8 mouse cellular contexts compared by ENCODE assay signal in the genomic region with DNA sequence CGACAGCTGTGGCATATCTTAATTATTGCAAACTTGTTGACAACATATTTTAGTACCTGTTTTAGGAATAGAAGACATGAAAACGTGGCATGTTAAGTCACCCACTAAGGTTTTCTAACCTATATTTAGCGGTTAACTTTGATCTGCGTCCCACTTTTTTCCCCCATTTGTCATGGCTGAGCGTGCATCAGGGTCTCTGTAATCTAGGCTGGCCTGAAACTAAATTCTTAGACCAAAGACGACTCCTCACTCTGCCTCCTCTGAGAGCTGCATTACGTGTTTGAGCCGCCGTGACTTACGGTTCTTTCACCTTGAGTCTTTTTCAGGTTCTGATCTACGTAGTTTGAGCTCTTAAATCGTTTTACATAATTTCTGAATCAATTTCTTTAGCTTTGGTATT. TPM values are rescaled to one million over a fixed set of nuclear protein-coding genes. Genes with fewer than 3 reads are reported as not detected.
DNase-seq lines count a peak whose midpoint lies in the region; ATAC-seq and TF ChIP-seq lines count a peak whose summit lies in the region.

No protein-coding gene starts in this region.

- intact Hi-C loops in heart, postnatal 25 days (cut with DNase I) = loop anchor here (2.0 to 10.0 kb wide), 2 partner anchors 55 to 387 kb away; no protein-coding TSS in a partner anchor
- intact Hi-C loops in gastrocnemius, postnatal 36 days (cut with DNase I) = loop anchor here (2.0 to 10.0 kb wide), 2 partner anchors 57 to 387 kb away; a partner anchor contains a TSS

- H3K27me3 ChIP-seq in heart, embryonic 16.5 days (ENCODE audit: control insufficient read depth, insufficient read depth, low read length) = no peaks in the 10 kb centered on the region
- H3K27me3 ChIP-seq in G1E (ENCODE audit: insufficient read depth, low read length) = no peaks in the 10 kb centered on the region
- no peaks in the 10 kb centered on the region for H3K27me3 ChIP-seq in limb, embryonic 15.5 days
- H3K27me3 ChIP-seq in splenic B cell, adult 2 months (ENCODE audit: control insufficient read depth, insufficient read depth, low read length, poor library complexity, severe bottlenecking) = no peaks in the 10 kb centered on the region

- 3% methylated on average over 12 of the region's 12 CpGs for WGBS in heart, embryonic 16.5 days
- WGBS in limb, embryonic 15.5 days = 4% methylated on average over 12 of the region's 12 CpGs

- H3K4me1 ChIP-seq in heart, embryonic 16.5 days (ENCODE audit: control insufficient read depth, insufficient read depth, low read length) = peaks cover 23% of the 10 kb centered on the region
- peaks cover 30% of the 10 kb centered on the region for H3K4me1 ChIP-seq in G1E (ENCODE audit: insufficient read depth, low read depth, low read length)
- H3K4me1 ChIP-seq in limb, embryonic 15.5 days = peaks cover 24% of the 10 kb centered on the region

- H3K27ac ChIP-seq in heart, embryonic 16.5 days (ENCODE audit: low read length) = peak overlapping the region; percentile 49
- H3K27ac ChIP-seq in limb, embryonic 15.5 days = no peak overlapping the region; the same call in none of the 2 replicates

- H3K9ac ChIP-seq in heart, embryonic 16.5 days (ENCODE audit: low read length) = peak overlapping the region; percentile 77
- peak overlapping the region; percentile 56 for H3K9ac ChIP-seq in limb, embryonic 15.5 days

- peaks cover 36% of the 10 kb centered on the region for H3K36me3 ChIP-seq in heart, embryonic 16.5 days (ENCODE audit: control insufficient read depth, insufficient read depth)
- H3K36me3 ChIP-seq in G1E (replicated peaks) = peaks cover 75% of the 10 kb centered on the region
- H3K36me3 ChIP-seq in limb, embryonic 15.5 days = peaks cover 53% of the 10 kb centered on the region
- H3K36me3 ChIP-seq in splenic B cell, adult 2 months (ENCODE audit: control insufficient read depth, insufficient read depth, low read length, poor library complexity, severe bottlenecking) = peaks cover 18% of the 10 kb centered on the region

- peak overlapping the region; percentile 71 for H3K4me3 ChIP-seq in heart, embryonic 16.5 days (ENCODE audit: low read length)
- H3K4me3 ChIP-seq in G1E (ENCODE audit: low read depth, low read length) = peak overlapping the region; percentile 98
- peak overlapping the region; percentile 81 for H3K4me3 ChIP-seq in limb, embryonic 15.5 days

- no peak for DNase-seq in heart, postnatal 25 days (ENCODE audit: low spot score)
- DNase-seq in G1E (ENCODE audit: low spot score) = no peak
- peak; percentile 32 for DNase-seq in splenic B cell, adult 2 months (ENCODE audit: low read depth, low spot score)
- DNase-seq in gastrocnemius, postnatal 36 days = no peak
- DNase-seq in gastrocnemius, adult 8-10 months (ENCODE audit: low spot score in 2 of 2) = no peak

- TF ChIP-seq CTCF in G1E (IDR thresholded peaks at IDR 0.05; ENCODE audit: low read depth, low read length) = no peak

- no peak for ATAC-seq in heart, embryonic 16.5 days (replicated peaks; ENCODE audit: extremely low read depth, insufficient read depth, low FRiP score)
- ATAC-seq in G1E (ENCODE audit: extremely low read depth, insufficient number of reproducible peaks, low FRiP score, poor library complexity, severe bottlenecking) = no peak
- peak; percentile 51; the same call in 1 of the 2 replicates for ATAC-seq in erythroid progenitor cell, adult 5-6 weeks (replicated peaks; ENCODE audit: low FRiP score, poor library complexity, severe bottlenecking)
- ATAC-seq in limb, embryonic 15.5 days (ENCODE audit: insufficient number of reproducible peaks, low FRiP score, low TSS enrichment, low read depth) = 0 out of 2 replicates have a peak, but pooled peaks have one; percentile 40

- no peaks in the 10 kb centered on the region for H3K9me3 ChIP-seq in heart, embryonic 16.5 days (replicated peaks; ENCODE audit: control insufficient read depth, low read length)
- no peaks in the 10 kb centered on the region for H3K9me3 ChIP-seq in G1E (replicated peaks)
- no peaks in the 10 kb centered on the region for H3K9me3 ChIP-seq in limb, embryonic 15.5 days

- H3K4me2 ChIP-seq in heart, embryonic 16.5 days (ENCODE audit: low read depth, low read length) = peak overlapping the region; percentile 89
- peak overlapping the region; percentile 48 for H3K4me2 ChIP-seq in limb, embryonic 15.5 days

RNA-seq across cellular contexts. Expression of a gene that starts 0.5 kb away (rescaled TPM):
- polyA plus RNA-seq in heart, embryonic 16.5 days (2015; fragmentation: Nextera tagmentation; extraction: Ambion mirVana) = 59.8 and 60.9 TPM in 2 replicates
- total RNA-seq in heart, postnatal 25 days (2021) = 10 to 100 TPM; 50.8 to 52.3 TPM
- total RNA-seq in G1E (2014; fragmentation: Nextera tagmentation) (53.3 and 60.7 TPM in 2 replicates), G1E (2017) (40.3 and 53.1 TPM in 2 replicates)
- 5.4 and 10.8 TPM in 2 replicates for polyA plus RNA-seq in G1E (2012)
- 30.6 and 33.1 TPM in 2 replicates for total RNA-seq in erythroid progenitor cell, adult 5-6 weeks (2015; ENCODE audit: low replicate concordance)
- total RNA-seq in erythroid progenitor cell, adult 5-6 weeks (2017; ENCODE audit: low replicate concordance) = 37.1 and 54.7 TPM in 2 replicates
- polyA plus RNA-seq in limb, embryonic 15.5 days (2015; fragmentation: Nextera tagmentation; extraction: Ambion mirVana) = 58.9 and 63.0 TPM in 2 replicates
- 10 to 100 TPM; 42.3 to 44.5 TPM for total RNA-seq in gastrocnemius, postnatal 36 days (2021)
- total RNA-seq in gastrocnemius, adult 8-10 months (2022) = 10 to 100 TPM; 37.2 to 39.2 (median 37.9) TPM

RNA-seq across cellular contexts. Expression of a gene that starts 0.5 kb away (rescaled TPM):
- 586 and 596 TPM in 2 replicates for polyA plus RNA-seq in heart, embryonic 16.5 days (2015; fragmentation: Nextera tagmentation; extraction: Ambion mirVana)
- total RNA-seq in heart, postnatal 25 days (2021) = 100 to 1,000 TPM; 612 to 670 TPM
- 1,060 and 1,117 TPM in 2 replicates for total RNA-seq in G1E (2014; fragmentation: Nextera tagmentation)
- total RNA-seq in G1E (2017) = 2,141 and 2,380 TPM in 2 replicates
- polyA plus RNA-seq in G1E (2012) = 47.5 and 54.1 TPM in 2 replicates
- total RNA-seq in erythroid progenitor cell, adult 5-6 weeks (2015; ENCODE audit: low replicate concordance) = 812 and 916 TPM in 2 replicates
- 392 and 459 TPM in 2 replicates for total RNA-seq in erythroid progenitor cell, adult 5-6 weeks (2017; ENCODE audit: low replicate concordance)
- polyA plus RNA-seq in limb, embryonic 15.5 days (2015; fragmentation: Nextera tagmentation; extraction: Ambion mirVana) = 984 and 1,081 TPM in 2 replicates
- total RNA-seq in gastrocnemius, postnatal 36 days (2021) = 100 to 1,000 TPM; 421 to 512 TPM
- 100 to 1,000 TPM; 555 to 707 (median 597) TPM for total RNA-seq in gastrocnemius, adult 8-10 months (2022)

RNA-seq across cellular contexts. Expression of a gene that starts 43.6 kb away (rescaled TPM):
- polyA plus RNA-seq in heart, embryonic 16.5 days (2015; fragmentation: Nextera tagmentation; extraction: Ambion mirVana) = not detected in 2 replicates
- total RNA-seq in heart, postnatal 25 days (2021) = under 1 TPM in 1 of 2 experiments, not detected in 1; 0.31 TPM
- total RNA-seq in G1E (2014; fragmentation: Nextera tagmentation) = not detected in 2 replicates
- total RNA-seq in G1E (2017) = 0.05 and 0.17 TPM in 2 replicates
- polyA plus RNA-seq in G1E (2012) = not detected in 2 replicates
- total RNA-seq in erythroid progenitor cell, adult 5-6 weeks (2015; ENCODE audit: low replicate concordance) = not detected in 2 replicates
- not detected in 2 replicates for total RNA-seq in erythroid progenitor cell, adult 5-6 weeks (2017; ENCODE audit: low replicate concordance)
- 0.05 TPM in 1 of 2 replicates, not detected in the other for polyA plus RNA-seq in limb, embryonic 15.5 days (2015; fragmentation: Nextera tagmentation; extraction: Ambion mirVana)
- total RNA-seq in gastrocnemius, postnatal 36 days (2021) = under 1 TPM; 0.15 to 0.18 TPM
- total RNA-seq in gastrocnemius, adult 8-10 months (2022) = under 1 TPM in 3 of 4 experiments, not detected in 1; 0.09 to 0.16 (median 0.10) TPM

RNA-seq across cellular contexts. Expression of a gene that starts 44.0 kb away (rescaled TPM):
- polyA plus RNA-seq in heart, embryonic 16.5 days (2015; fragmentation: Nextera tagmentation; extraction: Ambion mirVana) = 58.9 and 65.3 TPM in 2 replicates
- total RNA-seq in heart, postnatal 25 days (2021) = 10 to 100 TPM; 16.7 to 17.8 TPM
- 15.6 and 21.5 TPM in 2 replicates for total RNA-seq in G1E (2014; fragmentation: Nextera tagmentation)
- 33.9 and 43.7 TPM in 2 replicates for total RNA-seq in G1E (2017)
- 2.7 and 3.3 TPM in 2 replicates for polyA plus RNA-seq in G1E (2012)
- total RNA-seq in erythroid progenitor cell, adult 5-6 weeks (2015; ENCODE audit: low replicate concordance) = 11.9 and 18.0 TPM in 2 replicates
- total RNA-seq in erythroid progenitor cell, adult 5-6 weeks (2017; ENCODE audit: low replicate concordance) = 4.0 and 17.6 TPM in 2 replicates
- 125 and 126 TPM in 2 replicates for polyA plus RNA-seq in limb, embryonic 15.5 days (2015; fragmentation: Nextera tagmentation; extraction: Ambion mirVana)
- total RNA-seq in gastrocnemius, postnatal 36 days (2021) = 10 to 100 TPM in 1 of 2 experiments, 1 to 10 TPM in 1; 9.2 to 10.1 TPM
- total RNA-seq in gastrocnemius, adult 8-10 months (2022) = 1 to 10 TPM; 4.9 to 8.0 (median 6.1) TPM

RNA-seq across cellular contexts. Expression of a gene that starts 56.3 kb away (rescaled TPM):
- 50.1 and 55.2 TPM in 2 replicates for polyA plus RNA-seq in heart, embryonic 16.5 days (2015; fragmentation: Nextera tagmentation; extraction: Ambion mirVana)
- total RNA-seq in heart, postnatal 25 days (2021) = 10 to 100 TPM; 27.5 to 30.4 TPM
- total RNA-seq in G1E (2014; fragmentation: Nextera tagmentation) = 109 and 133 TPM in 2 replicates
- total RNA-seq in G1E (2017) = 98.5 and 111 TPM in 2 replicates
- polyA plus RNA-seq in G1E (2012) = 10.4 and 33.4 TPM in 2 replicates
- 43.2 and 56.2 TPM in 2 replicates for total RNA-seq in erythroid progenitor cell, adult 5-6 weeks (2015; ENCODE audit: low replicate concordance)
- total RNA-seq in erythroid progenitor cell, adult 5-6 weeks (2017; ENCODE audit: low replicate concordance) = 43.8 and 79.5 TPM in 2 replicates
- polyA plus RNA-seq in limb, embryonic 15.5 days (2015; fragmentation: Nextera tagmentation; extraction: Ambion mirVana) = 85.8 and 98.1 TPM in 2 replicates
- total RNA-seq in gastrocnemius, postnatal 36 days (2021) = 10 to 100 TPM; 17.9 to 21.1 TPM
- total RNA-seq in gastrocnemius, adult 8-10 months (2022) = 10 to 100 TPM; 23.6 to 32.0 (median 28.3) TPM

Comparison
In these comparisons a context has a peak if more than half of its experiments do, and no peak if none do; other contexts are left out.
1. ATAC-seq: peak in erythroid progenitor cell, adult 5-6 weeks (single experiment) and limb, embryonic 15.5 days (single experiment); none in heart, embryonic 16.5 days (single experiment) and G1E (single experiment).
2. Peak in every context shown above with its lines, with median percentiles within 50 percentile points of each other: H3K4me3 ChIP-seq.